Mouse (Mus musculus) right cerebral cortex, postnatal 10 days (tissue): Measurements from ENCODE around the gene Pik3cd.

Experiments
- DNase-seq, 2 experiments: peaks; one replicate each; pipeline ENCODE4 v3.0.0; 2021; ENCODE audit warnings: low spot score in 2 of 2

Gene Pik3cd

GRCm38 (mm10) chr4:149609256-149610025, 92.9 kb downstream of the Pik3cd start:
- no peak for DNase-seq

DNA sequence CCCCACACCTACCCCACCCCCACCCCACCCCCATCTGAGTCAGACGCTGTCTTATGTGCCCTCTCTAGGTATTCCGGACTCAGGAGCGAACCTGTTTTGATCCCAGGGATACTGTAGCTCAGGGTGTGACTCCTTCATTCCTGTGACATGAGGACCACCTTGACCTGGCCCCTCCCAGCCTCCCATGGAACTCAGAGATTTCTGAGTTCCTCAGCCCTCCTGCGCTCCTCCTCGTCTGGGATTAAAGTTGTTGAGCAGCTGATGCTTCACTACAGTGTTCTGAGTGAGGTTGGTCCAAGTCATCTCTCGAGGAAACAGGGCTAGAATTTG, 94.1 kb downstream of the Pik3cd start:
- DNase-seq, result no peak

DNA sequence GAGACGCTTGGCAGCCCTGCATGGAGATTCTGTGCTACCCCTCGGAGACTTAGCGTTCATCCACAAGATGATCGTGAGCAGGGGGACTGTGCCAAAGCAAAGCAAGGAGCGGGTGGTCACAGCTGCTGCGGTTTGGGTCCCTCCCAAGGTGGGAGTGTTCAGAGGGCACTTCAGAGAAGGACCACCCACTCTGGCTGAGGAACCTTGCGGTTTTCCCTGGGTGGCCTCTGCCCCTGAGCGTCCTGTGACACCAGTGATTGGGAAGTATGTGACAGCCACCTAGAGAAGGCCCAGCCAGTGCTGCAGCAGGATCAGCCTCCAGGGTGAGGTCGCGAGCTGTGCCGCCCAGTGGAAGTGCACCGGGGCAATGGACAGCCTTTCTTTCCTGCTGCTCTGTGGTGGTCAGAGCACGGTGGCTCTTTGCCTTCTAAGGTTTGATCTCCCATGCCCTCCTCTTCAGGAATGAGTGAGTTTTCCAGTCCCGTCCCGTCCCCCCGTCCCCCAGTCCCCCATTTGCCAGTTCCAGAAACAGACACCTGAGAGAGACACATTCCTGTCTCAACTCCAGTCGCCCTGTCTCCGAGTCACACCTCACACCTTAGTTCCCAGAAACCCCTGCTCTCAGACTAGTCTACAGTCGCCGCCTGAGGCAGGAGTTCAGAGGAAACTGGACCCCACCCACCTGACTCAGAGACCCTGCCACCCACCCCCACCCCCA, 94.6 kb downstream of the Pik3cd start:
- DNase-seq, result no peak

GRCm38 (mm10) chr4:149606766-149607358, 95.5 kb downstream of the Pik3cd start:
- no peak for DNase-seq

DNA sequence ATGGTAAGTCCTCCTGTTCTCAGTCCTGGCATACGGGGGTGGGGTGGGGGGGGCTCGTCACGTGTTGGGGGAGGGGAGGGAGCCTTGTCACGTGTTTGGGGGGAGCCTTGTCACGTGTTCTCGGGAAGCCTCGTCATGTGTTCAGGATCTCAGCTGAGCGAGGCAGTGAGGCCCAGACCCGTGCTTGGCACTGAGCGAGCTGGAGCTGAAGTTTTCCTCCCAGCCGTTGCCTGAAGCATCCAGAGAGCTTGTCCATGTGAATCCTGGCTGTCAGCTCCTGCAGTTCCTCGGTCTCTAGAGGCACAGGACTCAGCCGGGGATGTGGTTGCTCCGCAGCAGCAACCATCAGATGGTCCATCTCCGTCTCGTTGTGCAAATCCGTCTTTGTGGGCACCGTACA, 96.3 kb downstream of the Pik3cd start:
- no peak for DNase-seq

GRCm38 (mm10) chr4:149604518-149604917, 97.9 kb downstream of the Pik3cd start:
- DNase-seq, result no peak

DNA sequence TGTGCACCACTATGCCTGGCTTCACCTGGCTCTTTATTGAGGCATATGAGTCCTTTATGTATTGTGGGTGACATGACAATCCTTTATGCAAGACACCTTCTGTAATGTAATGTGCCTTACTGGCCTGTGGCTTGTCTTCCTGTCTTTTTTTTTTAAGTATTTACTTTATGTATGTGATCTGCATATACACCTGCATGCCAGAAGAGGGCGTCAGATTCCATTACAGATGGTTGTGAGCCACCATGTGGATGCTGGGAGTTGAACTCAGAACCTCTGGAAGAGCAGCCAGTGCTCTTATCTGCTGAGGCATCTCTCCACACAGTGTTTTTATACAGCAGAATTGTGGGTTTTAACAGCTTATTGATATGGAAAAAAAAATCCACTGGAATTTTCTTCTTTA, 98.5 kb downstream of the Pik3cd start:
- DNase-seq, result no peak

DNA sequence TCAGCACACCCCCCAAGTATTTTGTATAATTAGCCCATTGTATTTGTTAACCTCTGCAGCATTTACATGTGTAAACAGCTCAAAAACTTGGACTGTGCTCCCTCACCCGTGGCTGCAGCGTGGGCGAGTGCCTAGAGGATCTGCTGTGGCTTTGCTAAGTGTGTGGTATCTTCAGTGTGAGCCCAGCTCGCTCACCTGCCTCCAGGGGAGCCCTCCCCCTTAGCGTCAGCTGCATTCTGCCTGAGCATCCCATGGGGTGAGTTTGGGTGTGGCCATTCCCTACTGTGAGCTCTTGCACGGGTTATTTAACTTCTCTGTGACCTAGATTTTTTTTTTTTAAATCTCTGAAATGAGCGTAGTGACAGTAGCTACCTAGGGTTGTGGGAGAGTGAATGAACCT, 100.1 kb downstream of the Pik3cd start:
- DNase-seq, result no peak

- no peak for DNase-seq
Measured at GRCm38 (mm10) chr4:149601484-149601883, 100.9 kb downstream of the Pik3cd start.

DNA sequence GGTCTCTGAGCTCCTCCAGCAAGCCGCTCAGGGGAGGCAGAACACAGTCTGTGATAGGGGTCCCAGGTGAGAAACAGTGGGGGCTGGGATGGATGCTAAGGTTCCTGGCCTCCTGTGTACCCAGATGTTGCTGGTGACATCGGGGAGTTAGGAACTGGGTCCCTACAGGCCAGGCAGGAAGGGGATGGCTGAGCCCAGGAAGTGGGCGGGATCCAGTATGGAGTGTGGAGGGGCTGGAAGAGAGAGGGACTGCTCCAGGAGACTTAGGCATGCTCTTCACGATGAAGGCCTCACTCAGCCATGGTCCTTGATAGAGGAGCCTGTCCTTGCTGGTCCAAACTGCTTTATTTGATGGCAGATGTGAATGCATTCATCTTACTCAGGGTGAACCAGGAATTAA, 102.2 kb downstream of the Pik3cd start:
- DNase-seq, result no peak

DNA sequence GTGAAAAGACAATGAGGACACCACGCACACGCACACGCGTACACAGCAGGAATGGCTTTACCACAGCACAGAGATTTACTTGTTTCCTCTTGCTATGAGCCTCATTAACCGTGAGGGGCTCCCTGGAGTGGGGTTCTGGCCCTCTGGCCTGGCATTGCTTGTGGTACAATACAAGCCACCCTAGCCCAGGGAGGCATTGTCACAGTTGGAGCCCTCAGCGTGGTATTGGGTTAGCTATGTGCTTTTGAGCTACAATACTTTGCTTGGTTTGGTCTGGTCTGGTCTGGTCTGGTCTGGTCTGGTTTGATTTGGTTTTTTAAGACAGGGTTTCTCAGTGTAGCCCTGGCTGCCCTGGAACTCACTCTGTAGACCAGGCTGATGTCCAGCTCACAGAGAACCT, 102.8 kb downstream of the Pik3cd start:
- DNase-seq, result no peak
